Mouse (Mus musculus): ENCODE measurements around the gene Kcnh5. TPM values are rescaled to one million over a fixed set of nuclear protein-coding genes. Genes with fewer than 3 reads are reported as not detected.

Kcnh5 gene
- polyA plus RNA-seq (2012; ENCODE audit: low replicate concordance), result not detected in 2 replicates

GRCm38 (mm10) chr12:75176691-75177645 lies at the start of gene Kcnh5:
TSS of gene Kcnh5 (minus strand) at chr12:75177332.

Other genes starting within 250 kb of the Kcnh5 start
- 0.74 and 2.0 TPM in 2 replicates for gene Rhoj, start 131.0 kb upstream of the Kcnh5 start, polyA plus RNA-seq (2012; ENCODE audit: low replicate concordance)
- not detected in 2 replicates for gene Gphb5, start 239.4 kb upstream of the Kcnh5 start, polyA plus RNA-seq (2012; ENCODE audit: low replicate concordance)

All from leukemia stem cell, adult 10-12 weeks (primary cell).